In genomic region chr4:118243791-118244190, GRCm38 (mm10) we compare ENCODE assay signal across 12 mouse cellular contexts. TPM values are rescaled to one million over a fixed set of nuclear protein-coding genes. Genes with fewer than 3 reads are reported as not detected.
DNase-seq lines count a peak whose midpoint lies in the region; ATAC-seq lines count a peak whose summit lies in the region.
"Had no signal": no experiment of that assay in that cellular context is flagged by ENCODE, and none has a peak within 500 bp of the region (broad histone marks: within the 10 kb centered on the region; RNA-seq: fewer than 3 reads in every experiment).

No protein-coding gene starts in this region.

- intact Hi-C loops in heart, postnatal 36 days (cut with DNase I): no loop called here
- intact Hi-C loops in heart, postnatal 10 days (cut with DNase I): no loop called here

- peak overlapping the region; percentile 64 for H3K27ac ChIP-seq in forebrain, embryonic 13.5 days
- no peak overlapping the region for H3K27ac ChIP-seq in forebrain, embryonic 10.5 days
- peak overlapping the region; percentile 67 for H3K27ac ChIP-seq in forebrain, embryonic 15.5 days (replicated peaks)
- peak overlapping the region; percentile 51 for H3K27ac ChIP-seq in midbrain, embryonic 15.5 days
- H3K27ac ChIP-seq: stomach, postnatal 0 days had no signal

- H3K9me3 ChIP-seq in forebrain, embryonic 13.5 days (replicated peaks): no peaks in the 10 kb centered on the region
- H3K9me3 ChIP-seq in forebrain, embryonic 10.5 days: no peaks in the 10 kb centered on the region
- H3K9me3 ChIP-seq in forebrain, embryonic 15.5 days: no peaks in the 10 kb centered on the region
- no peaks in the 10 kb centered on the region for H3K9me3 ChIP-seq in midbrain, embryonic 15.5 days

- peak; percentile 44; the same call in 1 of the 2 replicates for ATAC-seq in forebrain, embryonic 13.5 days
- ATAC-seq in forebrain, embryonic 15.5 days (replicated peaks): 0 out of 2 replicates have a peak, but pooled peaks have one; percentile 20
- 0 out of 2 replicates have a peak, but pooled peaks have one; percentile 24 for ATAC-seq in midbrain, embryonic 15.5 days (replicated peaks)

- H3K27me3 ChIP-seq in forebrain, embryonic 13.5 days: no peaks in the 10 kb centered on the region
- no peaks in the 10 kb centered on the region for H3K27me3 ChIP-seq in forebrain, embryonic 10.5 days (ENCODE audit: poor library complexity, severe bottlenecking)
- H3K27me3 ChIP-seq in forebrain, embryonic 15.5 days: no peaks in the 10 kb centered on the region
- no peaks in the 10 kb centered on the region for H3K27me3 ChIP-seq in midbrain, embryonic 15.5 days (replicated peaks)

- H3K36me3 ChIP-seq in forebrain, embryonic 13.5 days (ENCODE audit: poor library complexity, severe bottlenecking): peaks cover 72% of the 10 kb centered on the region
- peaks cover 92% of the 10 kb centered on the region for H3K36me3 ChIP-seq in forebrain, embryonic 10.5 days (replicated peaks)
- H3K36me3 ChIP-seq in forebrain, embryonic 15.5 days: peaks cover 27% of the 10 kb centered on the region
- peaks cover 11% of the 10 kb centered on the region for H3K36me3 ChIP-seq in midbrain, embryonic 15.5 days (replicated peaks)

- peaks cover 18% of the 10 kb centered on the region for H3K4me1 ChIP-seq in forebrain, embryonic 13.5 days
- H3K4me1 ChIP-seq in forebrain, embryonic 10.5 days: 0 out of 2 replicates have a peak, but pooled peaks cover 7% of the 10 kb centered on the region
- H3K4me1 ChIP-seq in forebrain, embryonic 15.5 days: peaks cover 16% of the 10 kb centered on the region
- peaks cover 6% of the 10 kb centered on the region; the same call in 1 of the 2 replicates for H3K4me1 ChIP-seq in midbrain, embryonic 15.5 days

- no peak overlapping the region for H3K4me3 ChIP-seq in forebrain, embryonic 13.5 days
- H3K4me3 ChIP-seq in forebrain, embryonic 10.5 days: no peak overlapping the region
- H3K4me3 ChIP-seq in forebrain, embryonic 15.5 days: no peak overlapping the region
- no peak overlapping the region for H3K4me3 ChIP-seq in midbrain, embryonic 15.5 days

- peak overlapping the region; percentile 6; the same call in 1 of the 2 replicates for H3K4me2 ChIP-seq in forebrain, embryonic 13.5 days
- H3K4me2 ChIP-seq in forebrain, embryonic 15.5 days (replicated peaks): no peak overlapping the region
- no peak overlapping the region for H3K4me2 ChIP-seq in midbrain, embryonic 15.5 days
- H3K4me2 ChIP-seq: lung, embryonic 14.5 days had no signal

- 60% methylated on average over 7 of the region's 7 CpGs for WGBS in forebrain, embryonic 13.5 days
- 80% methylated on average over 7 of the region's 7 CpGs for WGBS in forebrain, embryonic 10.5 days
- WGBS in forebrain, embryonic 15.5 days: 59% methylated on average over 7 of the region's 7 CpGs
- 63% methylated on average over 7 of the region's 7 CpGs for WGBS in midbrain, embryonic 15.5 days

- 0 out of 2 replicates have a peak overlapping the region, but pooled peaks have one; percentile 10 for H3K9ac ChIP-seq in forebrain, embryonic 13.5 days
- H3K9ac ChIP-seq in forebrain, embryonic 15.5 days (replicated peaks): no peak overlapping the region
- H3K9ac ChIP-seq in midbrain, embryonic 15.5 days: no peak overlapping the region
- H3K9ac ChIP-seq: lung, embryonic 14.5 days had no signal

- DNase-seq in forebrain, embryonic 10.5 days (ENCODE audit: extremely low spot score, low spot score): no peak
- peak; percentile 45 for DNase-seq in kidney, postnatal 10 days
- no peak for DNase-seq in testis, postnatal 10 days (ENCODE audit: low spot score)
- DNase-seq in heart, postnatal 36 days: no peak
- DNase-seq in heart, postnatal 10 days: no peak
- DNase-seq: gastrocnemius, postnatal 36 days; lung, embryonic 14.5 days had no signal

RNA-seq across cellular contexts. Expression of gene Ptprf, which starts 47.4 kb away (rescaled TPM):
- 62.9 and 76.1 TPM in 2 replicates for polyA plus RNA-seq in forebrain, embryonic 13.5 days (2015; fragmentation: Nextera tagmentation; extraction: Ambion mirVana)
- 99.7 and 102 TPM in 2 replicates for polyA plus RNA-seq in forebrain, embryonic 10.5 days (2016; fragmentation: Nextera tagmentation; extraction: Ambion mirVana)
- 75.9 and 76.1 TPM in 2 replicates for polyA plus RNA-seq in forebrain, embryonic 15.5 days (2015; fragmentation: Nextera tagmentation; extraction: Ambion mirVana)
- 93.9 and 94.2 TPM in 2 replicates for polyA plus RNA-seq in midbrain, embryonic 15.5 days (2015; fragmentation: Nextera tagmentation; extraction: Ambion mirVana)
- 1 to 10 TPM; 7.5 to 9.2 TPM for total RNA-seq in heart, postnatal 36 days (2021)
- total RNA-seq in heart, postnatal 10 days (2021): 10 to 100 TPM; 22.6 to 29.3 TPM
- total RNA-seq: megakaryocyte-erythroid progenitor cell, adult 5-6 weeks had no signal
